Mouse (Mus musculus): ENCODE data around the gene Ubl4a.
"Not testable (repeated sequence)": the region's sequence is repeated elsewhere in the genome, so short reads cannot be mapped to it uniquely, and the experiment has no call there.

The Ubl4a gene

GRCm38 (mm10) chrX:74372888-74373549, at the start of gene Ubl4a, which contains the start of gene Slc10a3:
TSS of gene Ubl4a (minus strand) at chrX:74373218.
TSS of gene Slc10a3 (minus strand) at chrX:74373349.
- DNase-seq (ENCODE audit: low read depth in 1 of 2, low spot score in 2 of 2): peak; percentile 67 to 83

GRCm38 (mm10) chrX:74413377-74413776, 40.4 kb upstream of the Ubl4a start:
- peak in 1 of 2 experiments; percentile 35 for DNase-seq (ENCODE audit: low read depth in 1 of 2, low spot score in 2 of 2)

- DNase-seq (ENCODE audit: low read depth in 1 of 2, low spot score in 2 of 2): no peak
These were observed 35.3 kb upstream of the Ubl4a start for GRCm38 (mm10) chrX:74408340-74408739.

GRCm38 (mm10) chrX:74400136-74400535, 27.1 kb upstream of the Ubl4a start:
- DNase-seq (ENCODE audit: low read depth in 1 of 2, low spot score in 2 of 2): no peak

GRCm38 (mm10) chrX:74392535-74393443, 19.8 kb upstream of the Ubl4a start, which contains the start of the genes Fam3a and Ikbkg:
TSS of gene Fam3a (minus strand) at chrX:74393272.
TSS of gene Ikbkg (plus strand) at chrX:74393290.
- peak; percentile 68 to 71 for DNase-seq (ENCODE audit: low read depth in 1 of 2, low spot score in 2 of 2)

GRCm38 (mm10) chrX:74388153-74388552, 15.1 kb upstream of the Ubl4a start:
- DNase-seq (ENCODE audit: low read depth in 1 of 2, low spot score in 2 of 2): no peak

GRCm38 (mm10) chrX:74384451-74384850, 11.4 kb upstream of the Ubl4a start:
- DNase-seq (ENCODE audit: low read depth in 1 of 2, low spot score in 2 of 2): no peak

- peak; percentile 9 to 50 for DNase-seq (ENCODE audit: low read depth in 1 of 2, low spot score in 2 of 2)
These were observed 4.7 kb downstream of the Ubl4a start for GRCm38 (mm10) chrX:74368209-74368909.

GRCm38 (mm10) chrX:74367512-74367911, 5.5 kb downstream of the Ubl4a start:
- DNase-seq (ENCODE audit: low read depth in 1 of 2, low spot score in 2 of 2): no peak

GRCm38 (mm10) chrX:74359171-74359570, 13.8 kb downstream of the Ubl4a start:
- DNase-seq (ENCODE audit: low read depth in 1 of 2, low spot score in 2 of 2): no peak

GRCm38 (mm10) chrX:74357069-74357468, 15.9 kb downstream of the Ubl4a start:
- DNase-seq (ENCODE audit: low read depth in 1 of 2, low spot score in 2 of 2): not testable (repeated sequence)

- peak in 1 of 2 experiments; percentile 44 for DNase-seq (ENCODE audit: low read depth in 1 of 2, low spot score in 2 of 2)
These were observed 19.6 kb downstream of the Ubl4a start, which contains the start of gene Lage3 for GRCm38 (mm10) chrX:74353467-74353770. TSS of gene Lage3 (minus strand) at chrX:74353618.

- no peak for DNase-seq (ENCODE audit: low read depth in 1 of 2, low spot score in 2 of 2)
These were observed 20.2 kb downstream of the Ubl4a start for GRCm38 (mm10) chrX:74352645-74353466.

GRCm38 (mm10) chrX:74330166-74330930, 42.7 kb downstream of the Ubl4a start:
- no peak for DNase-seq (ENCODE audit: low read depth in 1 of 2, low spot score in 2 of 2)

- no peak for DNase-seq (ENCODE audit: low read depth in 1 of 2, low spot score in 2 of 2)
These were observed 43.8 kb downstream of the Ubl4a start for GRCm38 (mm10) chrX:74329215-74329671.

- DNase-seq (ENCODE audit: low read depth in 1 of 2, low spot score in 2 of 2): peak in 1 of 2 experiments; percentile 40
These were observed 44.3 kb downstream of the Ubl4a start, which contains the start of gene Plxna3 for GRCm38 (mm10) chrX:74328725-74329161. TSS of gene Plxna3 (plus strand) at chrX:74329066.

Measured in monocyte, adult 2 months (primary cell).